Mouse (Mus musculus) olfactory bulb, adult 2 months (tissue): ENCODE measurements at regions not wholly inside any gene's neighbourhood (a gene's known extent, or its start where the extent isn't known, plus 50 kb on each side); places are given as distances from the start of the nearest gene placed in this dataset.

ENCODE experiments used
- H3K27ac ChIP-seq: fragments of 200-500 bp; 2 replicates; pipeline ENCODE4 v1.5.1; 2012; ENCODE audit warnings: low read depth, low read length; ENCODE audit not compliant: insufficient read depth
- H3K4me1 ChIP-seq: fragments of 200-500 bp; 2 replicates; pipeline ENCODE4 v1.6.1; 2012; ENCODE audit warnings: low read length; ENCODE audit not compliant: control insufficient read depth, insufficient read depth
- H3K4me3 ChIP-seq: fragments of 200-500 bp; 2 replicates; pipeline ENCODE4 v1.5.1; 2012; ENCODE audit warnings: mild to moderate bottlenecking, low read depth, low read length, moderate library complexity; ENCODE audit not compliant: insufficient read depth
- CTCF ChIP-seq: fragments of 200-500 bp; IDR thresholded peaks from 2 replicates; pipeline ENCODE4 v1.5.1; 2012; ENCODE audit warnings: low read depth, mild to moderate bottlenecking, low read length, moderate library complexity; ENCODE audit not compliant: insufficient read depth
- POLR2A ChIP-seq: fragments of 200-500 bp; IDR thresholded peaks from 2 replicates; pipeline ENCODE4 v1.6.1; 2012; ENCODE audit warnings: mild to moderate bottlenecking, low read depth, low read length, moderate library complexity; ENCODE audit not compliant: insufficient read depth
- WGBS: fragments of 180-500 bp; shearing (Covaris S2); methylation state at CpG from one replicate; pipeline ENCODE4 v1.1.7; 2018; 5-methylcytosine and 5-hydroxymethylcytosine counted together

GRCm38 (mm10) chr5:67534056-67534455, 73.6 kb upstream of the Shisa3 start:
- Histone ChIP-seq H3K27ac (no peak overlapping the region), H3K4me3 (no peak overlapping the region), H3K4me1 (0 out of 2 replicates have a peak, but pooled peaks cover 3% of the 10 kb centered on the region)
- TF ChIP-seq CTCF, result no peak
- no peak for TF ChIP-seq POLR2A
- 90% methylated on average over 7 of the region's 7 CpGs for WGBS

GRCm38 (mm10) chr5:67537990-67538389, 69.7 kb upstream of the Shisa3 start:
- Histone ChIP-seq H3K4me1 (no peaks in the 10 kb centered on the region), H3K4me3 (no peak overlapping the region), H3K27ac (no peak overlapping the region)
- 63% methylated on average over 5 of the region's 5 CpGs for WGBS
- no peak for TF ChIP-seq POLR2A
- no peak for TF ChIP-seq CTCF

GRCm38 (mm10) chr5:67539591-67540238, 68.0 kb upstream of the Shisa3 start:
- Histone ChIP-seq H3K4me3 (no peak overlapping the region), H3K27ac (no peak overlapping the region), H3K4me1 (no peaks in the 10 kb centered on the region)
- 81% methylated on average over 8 of the region's 8 CpGs for WGBS
- no peak for TF ChIP-seq CTCF

- 73% methylated on average over 3 of the region's 3 CpGs for WGBS
- Histone ChIP-seq H3K4me1 (no peaks in the 10 kb centered on the region), H3K4me3 (no peak overlapping the region), H3K27ac (no peak overlapping the region)
- TF ChIP-seq CTCF, result no peak
- TF ChIP-seq POLR2A, result no peak
Observed at GRCm38 (mm10) chr5:67541867-67542266, 65.8 kb upstream of the Shisa3 start.

GRCm38 (mm10) chr5:67544028-67544589, 63.6 kb upstream of the Shisa3 start:
- no peak for TF ChIP-seq POLR2A
- no peak for TF ChIP-seq CTCF
- Histone ChIP-seq H3K27ac (no peak overlapping the region), H3K4me1 (no peaks in the 10 kb centered on the region), H3K4me3 (no peak overlapping the region)
- 95% methylated on average over 9 of the region's 9 CpGs for WGBS

- Histone ChIP-seq H3K27ac (no peak overlapping the region), H3K4me1 (no peaks in the 10 kb centered on the region), H3K4me3 (no peak overlapping the region)
- 93% methylated on average over 6 of the region's 6 CpGs for WGBS
- TF ChIP-seq CTCF (no peak), POLR2A (no peak)
Observed at GRCm38 (mm10) chr5:67550257-67550656, 57.4 kb upstream of the Shisa3 start.

- 90% methylated on average over 6 of the region's 6 CpGs for WGBS
- TF ChIP-seq CTCF (no peak), POLR2A (no peak)
- Histone ChIP-seq H3K4me1 (no peaks in the 10 kb centered on the region), H3K27ac (no peak overlapping the region), H3K4me3 (no peak overlapping the region)
Observed at GRCm38 (mm10) chr5:67551668-67552390, 55.9 kb upstream of the Shisa3 start.

- Histone ChIP-seq H3K27ac (no peak overlapping the region), H3K4me1 (no peaks in the 10 kb centered on the region), H3K4me3 (no peak overlapping the region)
- TF ChIP-seq CTCF, result no peak
- no peak for TF ChIP-seq POLR2A
- 98% methylated on average over 2 of the region's 2 CpGs for WGBS
Observed at GRCm38 (mm10) chr5:67552865-67553264, 54.8 kb upstream of the Shisa3 start.
